Mouse (Mus musculus) adrenal gland, adult 8-10 months (tissue): ENCODE data around the gene Me1. TPM values are rescaled to one million over a fixed set of nuclear protein-coding genes. Genes with fewer than 3 reads are reported as not detected.
"Not testable (repeated sequence)": the region's sequence is repeated elsewhere in the genome, so short reads cannot be mapped to it uniquely, and the experiment has no call there.

Source experiments
- DNase-seq: peaks from one replicate; pipeline ENCODE4 v3.0.0; 2022
- total RNA-seq, 4 experiments: library from RNA; stranded (reverse); gene quantifications; 2 replicates each; pipeline ENCODE4 v1.2.4; 2022

Gene Me1
- total RNA-seq, 4 experiments from 2014 or later, result 1,151 to 1,951 (median 1,592) TPM

GRCm38 (mm10) chr9:86594357-86594767, 101.4 kb downstream of the Me1 start:
- DNase-seq, result not testable (repeated sequence)

- DNase-seq, result no peak
Observed at GRCm38 (mm10) chr9:86592676-86593668, 102.8 kb downstream of the Me1 start.

GRCm38 (mm10) chr9:86587019-86587795, 108.5 kb downstream of the Me1 start:
- no peak for DNase-seq

- peak; percentile 63 for DNase-seq
Observed at GRCm38 (mm10) chr9:86583740-86584139, 112.0 kb downstream of the Me1 start.

- no peak for DNase-seq
Observed at GRCm38 (mm10) chr9:86579657-86580056, 116.1 kb downstream of the Me1 start.

- no peak for DNase-seq
Observed at GRCm38 (mm10) chr9:86575178-86575577, 120.6 kb downstream of the Me1 start.

- DNase-seq, result no peak
Observed at GRCm38 (mm10) chr9:86573616-86574303, 122.0 kb downstream of the Me1 start.

GRCm38 (mm10) chr9:86572636-86573291, 123.0 kb downstream of the Me1 start:
- peak; percentile 67 for DNase-seq

- peak; percentile 47 for DNase-seq
Observed at GRCm38 (mm10) chr9:86572196-86572595, 123.6 kb downstream of the Me1 start.

- peak; percentile 93 for DNase-seq
Observed at GRCm38 (mm10) chr9:86571540-86572135, 124.1 kb downstream of the Me1 start, which contains the start of the genes Pgm3 and Rwdd2a. Gene Pgm3 (minus strand): TSS chr9:86571842. Gene Rwdd2a (plus strand): TSS chr9:86571991.

GRCm38 (mm10) chr9:86570946-86571345, 124.8 kb downstream of the Me1 start:
- DNase-seq, result no peak

- no peak for DNase-seq
Observed at GRCm38 (mm10) chr9:86570261-86570890, 125.4 kb downstream of the Me1 start.

- no peak for DNase-seq
Observed at GRCm38 (mm10) chr9:86569314-86569910, 126.3 kb downstream of the Me1 start.

GRCm38 (mm10) chr9:86560543-86560942, 135.2 kb downstream of the Me1 start:
- peak; percentile 82 for DNase-seq

- no peak for DNase-seq
Observed at GRCm38 (mm10) chr9:86554641-86555040, 141.1 kb downstream of the Me1 start.

- no peak for DNase-seq
Observed at GRCm38 (mm10) chr9:86553886-86554285, 141.9 kb downstream of the Me1 start.

GRCm38 (mm10) chr9:86550717-86551116, 145.0 kb downstream of the Me1 start:
- no peak for DNase-seq

- DNase-seq, result no peak
Observed at GRCm38 (mm10) chr9:86549637-86550162, 146.1 kb downstream of the Me1 start.

- no peak for DNase-seq
Observed at GRCm38 (mm10) chr9:86544559-86544958, 151.2 kb downstream of the Me1 start.

- no peak for DNase-seq
Observed at GRCm38 (mm10) chr9:86543451-86543850, 152.3 kb downstream of the Me1 start.
